Mouse (Mus musculus) liver, postnatal 0 days (tissue): Measurements from ENCODE around the gene C530008M17Rik. TPM values are rescaled to one million over a fixed set of nuclear protein-coding genes. Genes with fewer than 3 reads are reported as not detected.

Experiments
- ATAC-seq: fragments of 200-750 bp; cut with Nextera tagmentation; 2 replicates; pipeline ENCODE4 v1.8.0; 2017; ENCODE audit warnings: mild to moderate bottlenecking, moderate library complexity
- DNase-seq: peaks from one replicate; pipeline ENCODE4 v3.0.0-alpha.2; 2016
- H3K27ac ChIP-seq: fragments of 300-500 bp; sonication (generic); 2 replicates; pipeline ENCODE4 v1.5.1; 2014; ENCODE audit warnings: antibody characterized with exemption, moderate library complexity, mild to moderate bottlenecking, low read depth
- H3K27me3 ChIP-seq: fragments of 300-500 bp; sonication (generic); 2 replicates; pipeline ENCODE4 v1.6.1; 2014; ENCODE audit warnings: low read length, control low read depth, mixed read lengths; ENCODE audit not compliant: insufficient read depth
- H3K36me3 ChIP-seq: fragments of 300-500 bp; sonication (generic); replicated peaks from 2 replicates; pipeline ENCODE4 v1.6.1; 2014; ENCODE audit warnings: mild to moderate bottlenecking, control low read depth, low read length, moderate library complexity, mixed read lengths; ENCODE audit not compliant: insufficient read depth
- H3K4me1 ChIP-seq: fragments of 300-500 bp; sonication (generic); 2 replicates; pipeline ENCODE4 v1.6.1; 2014; ENCODE audit warnings: antibody characterized with exemption, mild to moderate bottlenecking, control low read depth; ENCODE audit not compliant: insufficient read depth
- H3K4me2 ChIP-seq: fragments of 300-500 bp; sonication (generic); 2 replicates; pipeline ENCODE4 v1.6.1; 2014; ENCODE audit warnings: low read depth, mild to moderate bottlenecking, low read length, moderate library complexity, mixed read lengths
- H3K4me3 ChIP-seq: fragments of 300-500 bp; sonication (generic); 2 replicates; pipeline ENCODE4 v1.5.1; 2014; ENCODE audit warnings: low read depth, low read length
- H3K9ac ChIP-seq: fragments of 300-500 bp; sonication (generic); replicated peaks from 2 replicates; pipeline ENCODE4 v1.6.1; 2014; ENCODE audit warnings: mild to moderate bottlenecking, moderate library complexity
- H3K9me3 ChIP-seq: fragments of 300-500 bp; sonication (generic); 2 replicates; pipeline ENCODE4 v1.6.1; 2016; ENCODE audit warnings: mild to moderate bottlenecking, control low read depth, low read length, mixed read lengths
- CTCF ChIP-seq: sonication (generic); IDR thresholded peaks from 2 replicates; pipeline ENCODE4 v1.5.1; 2016; ENCODE audit warnings: antibody characterized with exemption, low read depth
- EP300 ChIP-seq: IDR thresholded peaks from 2 replicates; pipeline ENCODE4 v1.6.1; 2016; ENCODE audit warnings: antibody characterized with exemption, low read depth, mild to moderate bottlenecking
- WGBS: fragments of 180-500 bp; shearing (Covaris S2); extraction: QIAGEN DNeasy Blood & Tissue Kit; methylation state at CpG from one replicate; pipeline ENCODE4 v1.1.7; 2014; ENCODE audit not compliant: insufficient replicate concordance; 5-methylcytosine and 5-hydroxymethylcytosine counted together
- polyA plus RNA-seq: library from polyadenylated mRNA; unstranded; fragments of >200 nt; fragmentation: Nextera tagmentation; extraction: Ambion mirVana; gene quantifications from 2 replicates; pipeline ENCODE4 v1.2.1, GENCODE M21; 2015

Gene C530008M17Rik
- polyA plus RNA-seq, 1 experiment from 2014 or later = 3.9 TPM

- H3K4me3 ChIP-seq = no peak overlapping the region
- H3K27me3 ChIP-seq = peaks cover 4% of the 10 kb centered on the region; the same call in 1 of the 2 replicates
- H3K9me3 ChIP-seq = no peaks in the 10 kb centered on the region
- no peak overlapping the region for H3K27ac ChIP-seq
- no peak overlapping the region for H3K4me2 ChIP-seq
- no peak for TF ChIP-seq EP300
- TF ChIP-seq CTCF = no peak
- DNase-seq = no peak
- no peak for ATAC-seq
- 72% methylated on average over 4 of the region's 4 CpGs for WGBS
- H3K9ac ChIP-seq = no peak overlapping the region
- no peaks in the 10 kb centered on the region for H3K4me1 ChIP-seq
- H3K36me3 ChIP-seq = no peaks in the 10 kb centered on the region
Observed at GRCm38 (mm10) chr5:76851316-76851715, 195.0 kb downstream of the C530008M17Rik start.

- H3K4me1 ChIP-seq = peaks cover 10% of the 10 kb centered on the region
- peak; percentile 97 for TF ChIP-seq CTCF
- no peak for TF ChIP-seq EP300
Observed at GRCm38 (mm10) chr5:76853549-76853948, 197.2 kb downstream of the C530008M17Rik start.

DNA sequence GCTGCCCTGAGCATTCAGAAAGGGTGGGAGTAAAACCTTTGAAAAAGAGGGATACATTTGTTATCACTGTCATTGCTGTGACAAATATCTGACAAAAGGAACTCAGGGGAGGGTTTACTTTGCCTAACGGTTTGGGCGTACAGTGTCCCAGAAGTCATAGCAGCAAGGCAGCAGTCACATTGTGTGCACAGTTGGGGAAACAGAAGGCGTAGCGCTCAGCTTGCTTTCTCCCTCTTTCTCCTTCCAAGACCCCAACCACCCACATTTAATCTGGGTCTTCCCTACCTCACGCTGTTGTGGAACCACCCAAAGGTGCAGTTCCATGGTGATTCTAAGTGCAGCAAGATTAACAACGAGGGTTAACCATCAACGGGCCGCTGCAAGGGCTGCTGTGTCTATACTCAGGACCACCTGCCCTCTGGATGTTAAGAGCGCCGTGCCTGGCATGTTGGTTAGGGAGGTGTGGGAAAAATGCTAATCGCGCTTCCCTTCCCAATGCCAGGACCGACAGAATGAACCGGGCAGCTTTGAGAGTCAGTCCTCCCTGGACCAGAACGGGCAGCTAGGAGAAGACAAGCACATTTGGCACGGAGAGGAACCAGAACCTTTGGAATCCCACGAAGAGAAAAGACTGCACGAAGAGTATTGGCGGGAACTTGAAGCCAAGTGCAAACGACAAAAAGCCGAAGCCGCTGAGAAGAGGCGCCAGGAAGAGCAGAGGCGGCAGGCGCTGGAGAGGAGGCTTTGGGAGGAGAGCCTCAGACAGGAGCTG lies 199.7 kb downstream of the C530008M17Rik start:
- H3K4me1 ChIP-seq = peaks cover 10% of the 10 kb centered on the region
- H3K27me3 ChIP-seq = peaks cover 30% of the 10 kb centered on the region
- no peaks in the 10 kb centered on the region for H3K9me3 ChIP-seq
- H3K27ac ChIP-seq = no peak overlapping the region
- ATAC-seq (no peak), DNase-seq (no peak)
- H3K4me3 ChIP-seq = peak overlapping the region; percentile 39; the same call in 1 of the 2 replicates
- TF ChIP-seq EP300 (no peak), CTCF (no peak)
- H3K9ac ChIP-seq = no peak overlapping the region
- WGBS = 33% methylated on average over 25 of the region's 25 CpGs
- H3K36me3 ChIP-seq = no peaks in the 10 kb centered on the region
- peak overlapping the region; percentile 65 for H3K4me2 ChIP-seq

More at GRCm38 (mm10) chr5:76853549-76853948, 197.2 kb downstream of the C530008M17Rik start:
- 10% methylated on average over 10 of the region's 10 CpGs for WGBS
- peaks cover 26% of the 10 kb centered on the region for H3K27me3 ChIP-seq
- H3K36me3 ChIP-seq = no peaks in the 10 kb centered on the region
- no peaks in the 10 kb centered on the region for H3K9me3 ChIP-seq
- H3K4me3 ChIP-seq = no peak overlapping the region
- ATAC-seq = peak; percentile 74
- H3K27ac ChIP-seq = no peak overlapping the region
- no peak overlapping the region for H3K9ac ChIP-seq
- DNase-seq = peak; percentile 87
- H3K4me2 ChIP-seq = no peak overlapping the region

DNA sequence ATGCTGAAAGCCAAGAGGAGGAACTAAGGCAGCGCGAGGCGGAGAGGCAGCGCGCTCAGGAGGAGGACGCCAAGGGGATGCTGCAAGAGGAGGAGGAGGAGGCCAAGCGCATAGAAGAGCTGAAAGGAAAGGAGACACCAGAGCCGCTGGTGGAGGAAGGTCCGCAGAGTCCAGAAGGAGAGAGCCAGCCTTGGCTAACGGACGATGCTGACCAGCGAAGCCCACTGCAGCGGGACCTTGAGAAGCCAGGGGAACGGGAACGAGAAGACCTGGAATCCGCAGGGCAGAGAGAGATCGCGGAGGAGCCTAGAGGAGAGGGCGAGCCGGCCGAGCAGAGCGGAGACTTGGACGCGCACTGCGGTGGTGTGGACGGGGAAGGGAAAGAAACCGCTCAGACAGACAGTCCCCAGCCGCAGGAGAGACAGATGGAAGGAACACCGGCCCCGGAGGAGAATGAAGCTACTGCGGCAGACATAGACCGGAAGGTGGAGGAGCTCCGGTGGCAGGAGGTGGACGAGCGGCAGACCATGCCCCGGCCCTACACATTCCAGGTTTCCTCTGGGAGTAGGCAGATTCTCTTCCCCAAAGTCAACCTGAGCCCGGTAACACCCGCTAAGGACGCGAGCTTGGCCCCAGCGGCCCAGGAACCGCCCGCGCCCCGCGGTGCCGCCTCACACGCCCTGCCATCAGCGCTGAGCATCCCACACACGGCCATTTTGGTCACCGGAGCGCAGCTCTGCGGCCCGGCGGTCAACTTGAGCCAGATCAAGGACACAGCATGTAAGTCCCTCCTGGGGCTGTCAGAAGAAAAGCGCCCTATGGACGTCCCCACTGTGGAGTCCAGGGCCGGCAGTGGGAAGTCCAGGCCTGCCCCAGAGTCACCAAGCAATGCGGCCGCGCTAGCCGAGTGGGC lies 201.0 kb downstream of the C530008M17Rik start:
- WGBS = 25% methylated on average over 62 of the region's 62 CpGs
- DNase-seq = no peak
- Histone ChIP-seq H3K9me3 (no peaks in the 10 kb centered on the region), H3K4me2 (peak overlapping the region; percentile 65), H3K4me3 (peak overlapping the region; percentile 39), H3K4me1 (peaks cover 10% of the 10 kb centered on the region), H3K36me3 (no peaks in the 10 kb centered on the region), H3K27ac (no peak overlapping the region), H3K9ac (no peak overlapping the region), H3K27me3 (peaks cover 30% of the 10 kb centered on the region)
- ATAC-seq = no peak
- TF ChIP-seq CTCF (no peak), EP300 (no peak)

DNA sequence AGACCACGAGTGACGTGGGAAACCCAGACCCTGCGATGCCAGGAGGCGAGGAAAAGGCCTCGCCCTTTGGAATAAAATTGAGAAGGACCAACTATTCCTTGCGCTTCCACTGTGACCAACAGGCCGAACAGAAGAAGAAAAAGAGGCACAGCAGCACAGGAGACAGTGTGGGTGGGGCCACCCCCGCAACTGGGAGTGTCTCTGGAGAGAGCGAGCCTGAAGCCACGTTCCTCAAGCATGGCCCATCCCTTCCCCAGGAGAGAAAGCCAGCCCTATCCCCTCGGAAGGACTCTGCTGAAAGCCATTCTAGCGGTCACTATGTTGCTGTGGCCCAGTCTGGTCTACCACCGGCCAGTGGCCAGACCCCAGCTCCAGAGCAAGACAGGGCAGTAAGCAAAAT lies 202.1 kb downstream of the C530008M17Rik start:
- Histone ChIP-seq H3K4me2 (no peak overlapping the region), H3K4me3 (no peak overlapping the region)
- 75% methylated on average over 13 of the region's 13 CpGs for WGBS

GRCm38 (mm10) chr5:76866819-76867218 lies 210.5 kb downstream of the C530008M17Rik start:
- no peak for ATAC-seq
- H3K9me3 ChIP-seq = no peaks in the 10 kb centered on the region
- H3K4me3 ChIP-seq = no peak overlapping the region
- no peaks in the 10 kb centered on the region for H3K27me3 ChIP-seq
- no peaks in the 10 kb centered on the region; the same call in 1 of the 2 replicates for H3K36me3 ChIP-seq
- H3K27ac ChIP-seq = no peak overlapping the region
- H3K9ac ChIP-seq = no peak overlapping the region
- no peak overlapping the region for H3K4me2 ChIP-seq
- no peaks in the 10 kb centered on the region for H3K4me1 ChIP-seq
- no peak for TF ChIP-seq CTCF
- no peak for TF ChIP-seq EP300
- DNase-seq = no peak
- WGBS = 81% methylated on average over 8 of the region's 8 CpGs

More for the DNA sequence above, 202.1 kb downstream of the C530008M17Rik start:
- H3K9me3 ChIP-seq = no peaks in the 10 kb centered on the region
- no peak overlapping the region for H3K9ac ChIP-seq
- H3K4me1 ChIP-seq = peaks cover 10% of the 10 kb centered on the region
- H3K27ac ChIP-seq = no peak overlapping the region
- DNase-seq = no peak
- no peak for TF ChIP-seq EP300
- TF ChIP-seq CTCF = no peak
- no peaks in the 10 kb centered on the region for H3K36me3 ChIP-seq
- peaks cover 30% of the 10 kb centered on the region for H3K27me3 ChIP-seq
- ATAC-seq = no peak
